8 mouse cellular contexts compared by ENCODE assay signal in the genomic region with DNA sequence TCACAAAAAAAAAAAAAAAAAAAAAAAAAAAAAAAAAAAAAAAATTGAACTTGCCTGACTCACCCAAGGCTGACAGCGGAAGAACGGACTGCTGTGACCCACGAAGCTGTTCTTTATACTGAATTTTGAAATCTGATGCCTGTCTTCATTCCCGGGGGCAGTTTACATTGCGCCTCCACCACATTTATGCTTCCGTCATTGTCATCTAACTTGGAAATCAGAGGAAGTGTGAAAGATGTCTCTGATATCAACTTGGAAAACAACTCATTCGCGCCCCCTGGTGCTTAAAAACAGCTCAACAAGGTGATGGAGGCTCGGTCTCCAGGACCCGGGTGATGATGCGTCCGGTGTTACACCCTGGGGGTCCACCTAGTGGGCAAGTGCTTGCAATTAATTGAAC. TPM values are rescaled to one million over a fixed set of nuclear protein-coding genes. Genes with fewer than 3 reads are reported as not detected.
A peak's percentile ranks its signal among the peaks of the same experiment; 100 is the strongest.
DNase-seq lines count a peak whose midpoint lies in the region; ATAC-seq lines count a peak whose summit lies in the region.

No protein-coding gene starts in this region.

- peak; percentile 25 for ATAC-seq in megakaryocyte, adult 5-6 weeks (ENCODE audit: poor library complexity, severe bottlenecking)

- DNase-seq in NIH3T3 (ENCODE audit: low read depth), result peak; percentile 93
- DNase-seq in cerebellum, postnatal 14 days, result peak; percentile 93 to 95
- DNase-seq in gastrocnemius, adult 8-10 months (ENCODE audit: low spot score in 2 of 2), result peak; percentile 81 to 88
- DNase-seq in hindlimb bud, embryonic 11.5 days (ENCODE audit: extremely low spot score, low read depth, low spot score), result peak; percentile 84
- DNase-seq in left cerebral cortex, adult 8-10 months (ENCODE audit: low spot score in 2 of 2), result peak; percentile 71 to 93
- DNase-seq in right cerebral cortex, adult 2 months (ENCODE audit: low spot score in 2 of 2), result peak; percentile 95 to 96
- peak; percentile 88 for DNase-seq in urinary bladder, postnatal 14 days (ENCODE audit: low spot score)

RNA-seq across cellular contexts. Expression of gene Nfil3, which starts 1.8 kb away (rescaled TPM):
- 10 to 100 TPM; 17.6 to 60.4 (median 29.4) TPM for total RNA-seq in gastrocnemius, adult 8-10 months (2022)
- total RNA-seq in left cerebral cortex, adult 8-10 months (2022), result 10 to 100 TPM in 3 of 4 experiments, 1 to 10 TPM in 1; 9.5 to 11.4 (median 10.7) TPM
- 43.2 and 59.6 TPM in 2 replicates for total RNA-seq in megakaryocyte, adult 5-6 weeks (2015)
- 43.6 and 53.0 TPM in 2 replicates for total RNA-seq in megakaryocyte, adult 5-6 weeks (2017)

RNA-seq across cellular contexts. Expression of gene Auh, which starts 53.2 kb away (rescaled TPM):
- total RNA-seq in gastrocnemius, adult 8-10 months (2022), result 10 to 100 TPM; 75.2 to 88.9 (median 78.6) TPM
- 100 to 1,000 TPM in 3 of 4 experiments, 10 to 100 TPM in 1; 94.6 to 109 (median 103) TPM for total RNA-seq in left cerebral cortex, adult 8-10 months (2022)
- total RNA-seq in megakaryocyte, adult 5-6 weeks (2015), result 31.5 and 41.4 TPM in 2 replicates
- total RNA-seq in megakaryocyte, adult 5-6 weeks (2017), result 35.1 and 35.9 TPM in 2 replicates

Comparison
In these comparisons a context has a peak if more than half of its experiments do, and no peak if none do; other contexts are left out.
1. Peak in every context shown above with its lines: DNase-seq and ATAC-seq.